Mouse (Mus musculus) ES-E14 (cell line): Measurements from ENCODE around the gene Hspb8. TPM values are rescaled to one million over a fixed set of nuclear protein-coding genes. Genes with fewer than 3 reads are reported as not detected.

Source experiments
- DNase-seq: peaks from one replicate; pipeline ENCODE4 v3.0.0-alpha.2; 2013; ENCODE audit warnings: low read depth, low spot score
- H3K27ac ChIP-seq: 2 replicates; pipeline ENCODE4 v1.5.1; 2012; ENCODE audit warnings: low read depth, mild to moderate bottlenecking, low read length, moderate library complexity, mixed read lengths; ENCODE audit not compliant: poor library complexity, insufficient read depth, severe bottlenecking
- H3K36me3 ChIP-seq: 2 replicates; pipeline ENCODE4 v1.6.1; 2012; ENCODE audit warnings: mild to moderate bottlenecking, low read length, moderate library complexity, mixed read lengths; ENCODE audit not compliant: control insufficient read depth, poor library complexity, insufficient read depth, severe bottlenecking
- H3K4me1 ChIP-seq, 2 experiments: fragments of 150-350 bp in 1 of 2; sonication (generic) in 1 of 2; 2 replicates each; pipeline ENCODE4 v1.6.1; 2012; ENCODE audit warnings: low read length in 2 of 2, mild to moderate bottlenecking in 1 of 2, mixed read lengths in 1 of 2; ENCODE audit not compliant: control insufficient read depth in 2 of 2, insufficient read depth in 2 of 2, poor library complexity in 1 of 2
- H3K4me3 ChIP-seq, 2 experiments: fragments of 150-350 bp in 1 of 2; sonication (generic) in 1 of 2; 2 replicates each; pipeline ENCODE4 v1.5.1; 2012; ENCODE audit warnings: low read length in 2 of 2, low read depth in 1 of 2, mild to moderate bottlenecking in 1 of 2, mixed read lengths in 1 of 2; ENCODE audit not compliant: insufficient read depth in 1 of 2, poor library complexity in 1 of 2, severe bottlenecking in 1 of 2
- H3K9ac ChIP-seq: 2 replicates; pipeline ENCODE4 v1.6.1; 2012; ENCODE audit warnings: low read depth, mild to moderate bottlenecking, low read length, mixed read lengths; ENCODE audit not compliant: poor library complexity, insufficient read depth, severe bottlenecking
- H3K9me3 ChIP-seq: fragments of 150-350 bp; sonication (generic); 2 replicates; pipeline ENCODE4 v1.6.1; 2012; ENCODE audit warnings: low read depth, mild to moderate bottlenecking, low read length; ENCODE audit not compliant: control insufficient read depth, insufficient read depth
- CHD2 ChIP-seq: IDR thresholded peaks from 2 replicates; pipeline ENCODE4 v1.6.1; 2014; ENCODE audit warnings: mild to moderate bottlenecking, low read depth, low read length, inconsistent platforms
- HCFC1 ChIP-seq: IDR thresholded peaks from 2 replicates; pipeline ENCODE4 v1.6.1; 2012; ENCODE audit warnings: low read length, inconsistent platforms, borderline replicate concordance; ENCODE audit not compliant: insufficient read depth
- MAFK ChIP-seq: IDR thresholded peaks from 2 replicates; pipeline ENCODE4 v1.6.1; 2014; ENCODE audit warnings: mild to moderate bottlenecking, low read depth, low read length, inconsistent platforms; ENCODE audit not compliant: insufficient read depth
- ZC3H11A ChIP-seq: IDR thresholded peaks from 2 replicates; pipeline ENCODE4 v1.6.1; 2012; ENCODE audit warnings: low read depth, mild to moderate bottlenecking, inconsistent platforms, low read length, borderline replicate concordance
- ZNF384 ChIP-seq: IDR thresholded peaks from 2 replicates; pipeline ENCODE4 v1.6.1; 2012; ENCODE audit warnings: low read depth, low read length, inconsistent platforms
- in situ Hi-C, 2 experiments: fragments of 600-800 bp; cut with MboI; formaldehyde crosslinking; loops; one replicate each; pipeline ENCODE4 v1.15.1; 2025; ENCODE audit warnings: low sequenced_read_pairs in 2 of 2, inconsistent platforms in 1 of 2; ENCODE audit not compliant: unreplicated experiment in 2 of 2
- total RNA-seq: library from RNA; depleted of rRNA; stranded (reverse); fragments of 300-350 nt; gene quantifications from 2 replicates; pipeline ENCODE4 v1.2.3, GENCODE M21; 2012

The Hspb8 gene
- total RNA-seq, 1 experiment: 29.1 TPM

GRCm38 (mm10) chr5:116438328-116438727 is 15.7 kb upstream of the Hspb8 start:
- peak overlapping the region; percentile 65 for H3K27ac ChIP-seq
- peaks cover 26 to 43% of the 10 kb centered on the region in 2 experiments for H3K4me1 ChIP-seq

GRCm38 (mm10) chr5:116436117-116436516 is 13.5 kb upstream of the Hspb8 start:
- Histone ChIP-seq H3K4me1 (peaks cover 26 to 46% of the 10 kb centered on the region in 2 experiments), H3K9ac (no peak overlapping the region), H3K9me3 (no peaks in the 10 kb centered on the region), H3K4me3 (no peak overlapping the region), H3K36me3 (no peaks in the 10 kb centered on the region), H3K27ac (no peak overlapping the region)
- in situ Hi-C loops: no loop called here
- no peak for TF ChIP-seq ZC3H11A
- TF ChIP-seq ZNF384: no peak
- no peak for TF ChIP-seq HCFC1
- TF ChIP-seq CHD2: no peak
- no peak for DNase-seq

More at GRCm38 (mm10) chr5:116438328-116438727, 15.7 kb upstream of the Hspb8 start:
- DNase-seq: peak; percentile 73
- peak overlapping the region; percentile 9 to 15; a peak in 2 of 4 replicates for H3K4me3 ChIP-seq
- TF ChIP-seq MAFK (no peak), HCFC1 (0 out of 2 replicates have a peak, but pooled peaks have one; percentile 36), CHD2 (peak; percentile 52), ZNF384 (no peak), ZC3H11A (no peak)
- no peaks in the 10 kb centered on the region for H3K36me3 ChIP-seq
- no peak overlapping the region; the same call in 1 of the 2 replicates for H3K9ac ChIP-seq
- H3K9me3 ChIP-seq: no peaks in the 10 kb centered on the region
- in situ Hi-C loops: no loop called here

GRCm38 (mm10) chr5:116434976-116435850 is 12.5 kb upstream of the Hspb8 start:
- H3K9me3 ChIP-seq: no peaks in the 10 kb centered on the region
- DNase-seq: no peak
- H3K27ac ChIP-seq: no peak overlapping the region

GRCm38 (mm10) chr5:116432871-116433270 is 10.2 kb upstream of the Hspb8 start:
- DNase-seq: peak; percentile 81
- Histone ChIP-seq H3K27ac (no peak overlapping the region; the same call in 1 of the 2 replicates), H3K36me3 (no peaks in the 10 kb centered on the region), H3K4me3 (no peak overlapping the region), H3K9ac (no peak overlapping the region), H3K9me3 (no peaks in the 10 kb centered on the region), H3K4me1 (peaks cover 12 to 34% of the 10 kb centered on the region in 2 experiments; a peak in 3 of 4 replicates)
- in situ Hi-C loops: no loop called here
- TF ChIP-seq ZC3H11A: no peak
- no peak for TF ChIP-seq MAFK
- no peak for TF ChIP-seq HCFC1
- TF ChIP-seq ZNF384: no peak
- no peak for TF ChIP-seq CHD2

More at GRCm38 (mm10) chr5:116434976-116435850, 12.5 kb upstream of the Hspb8 start:
- Histone ChIP-seq H3K36me3 (no peaks in the 10 kb centered on the region), H3K9ac (no peak overlapping the region), H3K4me1 (peaks cover 24 to 43% of the 10 kb centered on the region in 2 experiments), H3K4me3 (no peak overlapping the region)
- in situ Hi-C loops: no loop called here
- TF ChIP-seq CHD2 (no peak), ZNF384 (no peak), MAFK (no peak), ZC3H11A (no peak), HCFC1 (no peak)
